Mouse (Mus musculus): ENCODE measurements around the gene Rita1. TPM values are rescaled to one million over a fixed set of nuclear protein-coding genes. Genes with fewer than 3 reads are reported as not detected.

The Rita1 gene
- polyA plus RNA-seq, 2 experiments: 11.6 to 25.4 TPM

- H3K4me1 ChIP-seq (ENCODE audit: control insufficient read depth, insufficient read depth, low read length): peaks cover 16% of the 10 kb centered on the region
- peak overlapping the region; percentile 80 for H3K9ac ChIP-seq (ENCODE audit: low read depth, low read length, severe bottlenecking)
- peaks cover 23% of the 10 kb centered on the region for H3K36me3 ChIP-seq (ENCODE audit: control insufficient read depth, insufficient read depth, low read length)
- TF ChIP-seq POLR2A (IDR thresholded peaks at IDR 0.05; ENCODE audit: borderline replicate concordance, extremely low read depth, insufficient read depth, insufficient read length): no peak
- ATAC-seq (ENCODE audit: low FRiP score, low read depth): no peak
- H3K4me3 ChIP-seq (replicated peaks; ENCODE audit: low read length): peak overlapping the region; percentile 87
- DNase-seq (ENCODE audit: low spot score): no peak
- H3K27me3 ChIP-seq (ENCODE audit: control insufficient read depth, insufficient read depth, low read length): no peaks in the 10 kb centered on the region
- no peaks in the 10 kb centered on the region for H3K9me3 ChIP-seq (ENCODE audit: control insufficient read depth, low read length)
- H3K4me2 ChIP-seq (replicated peaks; ENCODE audit: low read depth, low read length, severe bottlenecking): peak overlapping the region; percentile 86
- H3K27ac ChIP-seq (replicated peaks; ENCODE audit: low read depth, low read length): no peak overlapping the region
- 16% methylated on average over 17 of the region's 17 CpGs for WGBS
These were observed 25.4 kb downstream of the Rita1 start for GRCm38 (mm10) chr5:120586741-120587615.

GRCm38 (mm10) chr5:120584968-120585367, 27.4 kb downstream of the Rita1 start:
- no peak for DNase-seq (ENCODE audit: low spot score)
- TF ChIP-seq POLR2A (IDR thresholded peaks at IDR 0.05; ENCODE audit: borderline replicate concordance, extremely low read depth, insufficient read depth, insufficient read length): no peak
- no peaks in the 10 kb centered on the region for H3K9me3 ChIP-seq (ENCODE audit: control insufficient read depth, low read length)
- 45% methylated on average over 15 of the region's 15 CpGs for WGBS
- no peak overlapping the region for H3K9ac ChIP-seq (ENCODE audit: low read depth, low read length, severe bottlenecking)
- H3K4me2 ChIP-seq (replicated peaks; ENCODE audit: low read depth, low read length, severe bottlenecking): no peak overlapping the region
- H3K27me3 ChIP-seq (ENCODE audit: control insufficient read depth, insufficient read depth, low read length): no peaks in the 10 kb centered on the region
- H3K4me1 ChIP-seq (ENCODE audit: control insufficient read depth, insufficient read depth, low read length): peaks cover 24% of the 10 kb centered on the region
- ATAC-seq (ENCODE audit: low FRiP score, low read depth): no peak
- H3K27ac ChIP-seq (replicated peaks; ENCODE audit: low read depth, low read length): no peak overlapping the region
- no peak overlapping the region for H3K4me3 ChIP-seq (replicated peaks; ENCODE audit: low read length)
- H3K36me3 ChIP-seq (ENCODE audit: control insufficient read depth, insufficient read depth, low read length): peaks cover 26% of the 10 kb centered on the region

GRCm38 (mm10) chr5:120583511-120583910, 28.9 kb downstream of the Rita1 start:
- H3K9ac ChIP-seq (ENCODE audit: low read depth, low read length, severe bottlenecking): no peak overlapping the region
- peaks cover 39% of the 10 kb centered on the region for H3K4me1 ChIP-seq (ENCODE audit: control insufficient read depth, insufficient read depth, low read length)
- H3K27me3 ChIP-seq (ENCODE audit: control insufficient read depth, insufficient read depth, low read length): no peaks in the 10 kb centered on the region
- H3K36me3 ChIP-seq (ENCODE audit: control insufficient read depth, insufficient read depth, low read length): peaks cover 26% of the 10 kb centered on the region
- WGBS: 86% methylated on average over 4 of the region's 4 CpGs
- H3K9me3 ChIP-seq (ENCODE audit: control insufficient read depth, low read length): no peaks in the 10 kb centered on the region
- H3K4me3 ChIP-seq (replicated peaks; ENCODE audit: low read length): no peak overlapping the region
- TF ChIP-seq POLR2A (IDR thresholded peaks at IDR 0.05; ENCODE audit: borderline replicate concordance, extremely low read depth, insufficient read depth, insufficient read length): no peak
- DNase-seq (ENCODE audit: low spot score) (no peak), ATAC-seq (ENCODE audit: low FRiP score, low read depth) (no peak)
- no peak overlapping the region for H3K4me2 ChIP-seq (replicated peaks; ENCODE audit: low read depth, low read length, severe bottlenecking)
- H3K27ac ChIP-seq (replicated peaks; ENCODE audit: low read depth, low read length): no peak overlapping the region

GRCm38 (mm10) chr5:120582002-120582401, 30.4 kb downstream of the Rita1 start:
- Histone ChIP-seq H3K27me3 (ENCODE audit: control insufficient read depth, insufficient read depth, low read length) (no peaks in the 10 kb centered on the region), H3K9ac (ENCODE audit: low read depth, low read length, severe bottlenecking) (no peak overlapping the region), H3K27ac (replicated peaks; ENCODE audit: low read depth, low read length) (no peak overlapping the region), H3K4me2 (replicated peaks; ENCODE audit: low read depth, low read length, severe bottlenecking) (no peak overlapping the region), H3K36me3 (ENCODE audit: control insufficient read depth, insufficient read depth, low read length) (peaks cover 26% of the 10 kb centered on the region), H3K4me3 (replicated peaks; ENCODE audit: low read length) (no peak overlapping the region), H3K4me1 (ENCODE audit: control insufficient read depth, insufficient read depth, low read length) (peaks cover 41% of the 10 kb centered on the region), H3K9me3 (ENCODE audit: control insufficient read depth, low read length) (no peaks in the 10 kb centered on the region)
- ATAC-seq (ENCODE audit: low FRiP score, low read depth): no peak
- 77% methylated on average over 9 of the region's 9 CpGs for WGBS
- no peak for DNase-seq (ENCODE audit: low spot score)
- no peak for TF ChIP-seq POLR2A (IDR thresholded peaks at IDR 0.05; ENCODE audit: borderline replicate concordance, extremely low read depth, insufficient read depth, insufficient read length)

GRCm38 (mm10) chr5:120579898-120580626, 32.3 kb downstream of the Rita1 start:
- no peak for TF ChIP-seq POLR2A (IDR thresholded peaks at IDR 0.05; ENCODE audit: borderline replicate concordance, extremely low read depth, insufficient read depth, insufficient read length)
- ATAC-seq (ENCODE audit: low FRiP score, low read depth): peak; percentile 18; the same call in 1 of the 2 replicates
- H3K4me2 ChIP-seq (replicated peaks; ENCODE audit: low read depth, low read length, severe bottlenecking): peak overlapping the region; percentile 29

More at GRCm38 (mm10) chr5:120579898-120580626, 32.3 kb downstream of the Rita1 start:
- H3K9ac ChIP-seq (ENCODE audit: low read depth, low read length, severe bottlenecking): no peak overlapping the region
- no peaks in the 10 kb centered on the region for H3K27me3 ChIP-seq (ENCODE audit: control insufficient read depth, insufficient read depth, low read length)
- no peak for DNase-seq (ENCODE audit: low spot score)
- 61% methylated on average over 26 of the region's 26 CpGs for WGBS
- H3K36me3 ChIP-seq (ENCODE audit: control insufficient read depth, insufficient read depth, low read length): peaks cover 26% of the 10 kb centered on the region
- peaks cover 39% of the 10 kb centered on the region for H3K4me1 ChIP-seq (ENCODE audit: control insufficient read depth, insufficient read depth, low read length)
- peak overlapping the region; percentile 19; the same call in 1 of the 2 replicates for H3K27ac ChIP-seq (replicated peaks; ENCODE audit: low read depth, low read length)
- no peaks in the 10 kb centered on the region for H3K9me3 ChIP-seq (ENCODE audit: control insufficient read depth, low read length)
- no peak overlapping the region for H3K4me3 ChIP-seq (replicated peaks; ENCODE audit: low read length)

Measured in limb, embryonic 14.5 days (tissue).